Mouse (Mus musculus): ENCODE results near the gene Kcnc1.

- TF ChIP-seq CTCF (IDR thresholded peaks at IDR 0.05; ENCODE audit: insufficient read depth, low read depth, low read length) (no peak), POLR2A (IDR thresholded peaks at IDR 0.05; ENCODE audit: insufficient read depth, low read depth, low read length) (no peak)
These were observed 87.9 kb downstream of the Kcnc1 start for GRCm38 (mm10) chr7:46484223-46484622.

Data from olfactory bulb, adult 2 months (tissue).